Mouse (Mus musculus) kidney, adult 18-20 months (tissue): Measurements from ENCODE around the gene Ddx39b.

Experiments
- DNase-seq: peaks from one replicate; pipeline ENCODE4 v3.0.0; 2021

The Ddx39b gene

DNA sequence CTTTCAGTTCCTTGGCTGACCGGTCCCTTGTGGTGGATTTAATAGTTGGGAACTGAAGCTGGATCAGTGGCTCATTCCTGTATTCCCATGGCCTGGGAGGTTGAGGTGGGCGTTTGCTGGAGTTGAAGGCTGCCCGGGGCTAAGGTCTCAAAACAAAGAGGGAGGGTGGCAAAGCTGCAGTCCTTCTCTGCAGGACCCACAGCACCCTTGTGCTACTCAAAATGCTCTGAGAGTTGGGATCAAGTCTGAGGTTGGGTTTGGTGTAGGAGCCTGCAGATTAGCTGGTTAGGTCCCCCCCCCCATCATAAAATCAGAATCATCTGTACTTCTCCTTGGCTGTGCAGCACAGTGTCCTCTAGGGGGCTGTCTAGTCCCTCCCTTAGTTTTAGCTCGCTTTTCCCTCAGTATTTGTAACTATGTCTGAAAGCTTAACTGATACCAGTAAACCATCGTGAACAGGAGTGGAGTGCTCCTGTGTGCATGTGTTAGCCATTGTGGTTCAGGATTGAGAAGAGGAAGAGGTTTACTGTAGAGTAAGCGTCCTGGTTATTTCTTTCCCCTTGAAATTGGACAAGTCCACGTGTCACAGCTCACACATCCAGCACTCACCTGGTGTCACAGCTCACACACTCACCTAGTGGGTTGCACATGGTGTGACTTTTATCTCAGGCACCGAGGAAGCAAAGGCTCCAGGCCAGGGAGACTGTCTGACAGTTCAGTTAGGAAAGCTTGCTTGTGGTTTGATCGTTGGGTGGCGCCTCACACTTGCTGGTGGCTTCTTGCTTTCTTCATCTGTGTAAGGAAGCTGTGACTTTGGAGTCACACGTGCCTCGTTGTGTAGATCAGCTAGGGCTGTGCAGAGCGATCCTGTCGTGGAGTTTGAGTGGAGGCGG is 4.4 kb downstream of the Ddx39b start:
- no peak for DNase-seq

DNA sequence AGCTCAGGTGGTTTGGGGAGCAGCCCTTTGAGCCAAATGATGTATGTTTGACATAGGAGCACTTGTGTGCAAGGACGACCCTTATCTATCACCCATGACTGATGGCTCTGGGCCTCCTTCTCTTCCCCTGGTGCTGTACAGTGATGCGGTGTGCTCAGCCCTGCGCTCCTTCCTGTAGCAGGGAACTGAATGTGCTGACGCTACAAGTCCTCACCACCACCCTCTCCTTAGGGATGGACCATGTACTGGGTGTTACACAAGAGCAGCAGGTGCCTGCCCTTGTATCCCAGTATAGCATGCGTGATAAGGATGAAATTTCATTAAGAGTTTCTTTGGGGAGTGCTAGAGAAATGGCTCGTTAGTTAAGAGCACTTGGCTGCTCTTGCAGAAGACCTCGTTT is 5.6 kb downstream of the Ddx39b start:
- no peak for DNase-seq

DNA sequence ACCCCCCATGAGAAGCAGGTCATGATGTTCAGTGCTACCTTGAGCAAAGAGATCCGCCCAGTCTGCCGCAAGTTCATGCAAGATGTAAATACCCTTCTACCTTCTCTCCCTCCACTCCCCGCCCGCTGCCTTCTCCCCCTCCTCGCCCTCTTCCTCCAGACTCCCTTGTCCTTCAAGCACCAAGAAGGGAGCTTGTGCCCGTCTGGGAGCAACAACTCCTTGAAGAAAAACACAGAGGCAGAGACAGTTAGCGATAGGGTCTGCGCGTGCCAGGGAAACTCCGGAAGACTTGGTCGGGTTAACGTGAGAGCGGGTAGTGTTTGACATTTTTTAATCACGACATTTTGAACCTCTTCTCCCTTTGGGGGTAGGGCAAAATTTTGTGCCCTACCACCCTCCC is 7.4 kb downstream of the Ddx39b start:
- no peak for DNase-seq

DNA sequence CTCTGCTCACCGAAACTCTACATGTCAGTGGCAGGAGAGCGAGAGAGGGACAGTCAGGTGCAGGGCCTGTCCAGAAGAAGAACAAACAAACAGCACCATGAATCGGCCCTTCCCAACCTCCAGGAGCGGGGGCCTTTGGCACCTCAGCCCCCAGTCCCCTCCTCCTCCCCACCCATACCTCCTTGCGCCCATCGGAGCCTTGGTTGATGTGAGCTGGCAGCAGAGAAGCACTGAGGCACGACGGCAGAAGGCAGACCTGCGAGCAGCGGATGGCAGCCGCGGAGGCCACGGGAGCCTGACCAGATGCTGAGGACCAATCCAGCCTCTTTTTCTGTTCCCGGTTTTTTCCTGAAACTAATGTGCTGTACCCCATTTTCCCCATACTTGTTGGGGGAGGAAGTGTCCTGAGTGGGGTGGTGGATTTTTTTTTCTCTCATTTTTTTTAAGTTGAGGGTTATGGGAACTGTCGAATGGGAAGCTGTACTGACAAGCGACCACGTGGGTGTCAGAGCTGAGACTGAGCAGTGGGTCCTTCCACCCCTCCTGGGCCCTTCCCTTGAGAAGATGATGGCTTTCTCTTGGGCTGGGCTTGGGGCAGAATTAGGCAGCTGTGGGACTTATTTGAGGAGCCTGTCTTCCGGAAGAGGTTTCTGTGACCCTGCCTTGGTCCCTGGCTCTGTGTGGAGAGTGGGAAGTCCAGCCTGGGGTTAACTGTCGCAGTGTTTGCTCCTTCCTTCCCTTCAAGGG is 8.1 kb downstream of the Ddx39b start:
- DNase-seq: no peak

DNA sequence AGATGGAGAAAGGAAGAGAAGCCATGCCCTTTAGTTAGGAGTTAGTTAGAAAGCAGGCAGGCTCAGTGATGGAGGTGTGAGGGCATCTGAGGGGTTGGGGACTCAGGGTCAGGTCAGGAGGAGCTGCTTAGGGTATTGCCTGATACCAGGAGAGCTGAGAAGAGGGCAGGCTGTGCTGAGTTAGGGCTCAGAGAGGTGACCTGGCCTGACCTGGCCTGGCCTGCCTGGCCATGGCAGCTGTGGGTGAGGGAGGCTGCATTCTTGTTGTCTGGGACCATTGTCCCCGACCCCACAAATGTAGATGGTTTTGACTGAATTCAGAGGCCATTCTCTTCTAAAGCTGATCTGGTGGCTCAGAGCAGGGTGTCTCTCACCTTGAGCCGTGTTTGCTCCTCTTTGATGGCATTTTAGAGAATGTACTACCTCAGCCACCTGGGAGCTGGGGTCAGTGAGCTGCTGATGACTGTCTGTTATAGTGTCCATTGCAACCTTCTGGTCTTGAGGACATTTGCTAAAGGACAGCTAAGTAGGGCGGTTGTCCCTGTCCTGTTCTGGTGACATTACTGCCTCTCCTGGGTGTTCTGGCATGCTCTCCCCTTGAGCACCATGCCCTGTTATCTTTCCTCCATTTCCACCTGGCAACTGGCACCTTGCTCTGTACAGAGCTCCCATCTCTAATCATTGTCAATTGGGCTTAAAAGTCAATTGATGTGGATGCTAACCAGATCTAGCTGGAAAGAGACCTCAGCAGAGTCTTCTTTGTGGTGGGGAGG is 9.0 kb downstream of the Ddx39b start:
- DNase-seq: no peak

DNA sequence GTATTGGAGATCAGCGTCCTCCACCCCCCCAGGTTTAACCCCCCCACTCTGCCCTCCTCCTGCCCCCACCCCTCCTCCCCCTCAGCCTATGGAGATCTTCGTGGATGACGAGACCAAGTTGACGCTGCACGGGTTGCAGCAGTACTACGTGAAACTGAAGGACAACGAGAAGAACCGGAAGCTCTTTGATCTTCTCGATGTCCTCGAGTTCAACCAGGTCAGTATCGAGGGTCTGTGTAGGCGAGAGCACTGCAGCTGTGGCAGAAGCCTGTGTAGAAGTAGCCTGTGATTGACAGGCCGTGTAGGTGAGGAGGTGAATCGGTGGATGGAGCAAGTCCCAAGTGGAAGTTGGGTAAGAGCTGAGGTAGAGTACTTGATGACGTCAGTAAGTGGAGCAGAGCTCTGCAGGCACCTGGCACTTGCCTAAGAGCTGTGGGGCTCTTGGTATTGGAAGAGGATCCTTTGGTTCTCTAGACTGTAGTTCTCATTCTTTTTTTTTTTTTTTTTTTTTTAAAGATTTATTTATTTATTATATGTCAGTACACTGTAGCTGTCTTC is 9.7 kb downstream of the Ddx39b start:
- no peak for DNase-seq

DNA sequence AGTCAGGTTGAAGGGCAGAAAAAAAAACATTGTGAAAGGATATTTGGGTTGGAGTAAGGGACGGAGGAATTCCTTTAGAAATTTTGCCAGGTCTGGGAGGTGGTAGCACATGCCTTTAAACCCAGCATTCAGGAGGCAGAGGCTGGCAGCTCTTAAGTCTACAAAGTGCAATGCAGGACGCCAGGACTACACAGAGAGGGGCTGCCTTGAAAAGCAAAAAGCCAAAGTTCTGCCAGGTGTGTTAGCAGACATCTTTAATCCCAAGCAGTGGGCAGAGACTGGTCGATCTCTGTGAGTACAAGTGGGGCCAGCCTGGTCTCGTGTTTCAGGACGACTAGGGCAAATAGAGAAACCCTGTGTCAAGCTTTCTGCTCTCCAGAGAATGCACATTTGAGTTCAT is 10.4 kb downstream of the Ddx39b start:
- no peak for DNase-seq

DNA sequence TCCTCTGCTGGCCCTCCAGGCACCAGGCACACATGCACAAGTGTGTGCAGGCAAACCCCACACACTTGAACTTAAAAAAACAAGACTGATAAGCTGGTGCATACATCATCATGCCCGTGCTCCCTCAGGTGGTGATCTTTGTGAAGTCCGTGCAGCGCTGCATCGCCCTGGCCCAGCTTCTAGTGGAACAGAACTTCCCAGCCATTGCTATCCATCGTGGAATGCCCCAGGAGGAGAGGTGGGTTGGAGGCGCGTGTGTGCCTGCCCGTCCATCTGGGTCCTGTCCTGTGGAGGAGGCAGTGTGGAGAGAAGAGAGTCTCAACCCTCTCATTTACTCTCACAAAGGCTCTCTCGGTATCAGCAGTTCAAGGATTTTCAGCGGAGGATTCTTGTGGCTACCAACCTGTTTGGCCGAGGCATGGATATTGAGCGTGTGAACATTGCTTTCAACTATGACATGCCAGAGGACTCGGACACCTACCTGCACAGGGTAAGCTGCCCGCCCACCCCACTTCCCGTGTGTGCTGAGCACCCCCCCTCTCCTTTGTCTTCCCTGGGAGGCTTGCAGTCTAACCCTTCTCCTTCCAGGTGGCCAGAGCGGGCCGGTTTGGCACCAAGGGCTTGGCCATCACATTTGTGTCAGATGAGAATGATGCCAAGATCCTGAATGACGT is 11.2 kb downstream of the Ddx39b start:
- no peak for DNase-seq

DNA sequence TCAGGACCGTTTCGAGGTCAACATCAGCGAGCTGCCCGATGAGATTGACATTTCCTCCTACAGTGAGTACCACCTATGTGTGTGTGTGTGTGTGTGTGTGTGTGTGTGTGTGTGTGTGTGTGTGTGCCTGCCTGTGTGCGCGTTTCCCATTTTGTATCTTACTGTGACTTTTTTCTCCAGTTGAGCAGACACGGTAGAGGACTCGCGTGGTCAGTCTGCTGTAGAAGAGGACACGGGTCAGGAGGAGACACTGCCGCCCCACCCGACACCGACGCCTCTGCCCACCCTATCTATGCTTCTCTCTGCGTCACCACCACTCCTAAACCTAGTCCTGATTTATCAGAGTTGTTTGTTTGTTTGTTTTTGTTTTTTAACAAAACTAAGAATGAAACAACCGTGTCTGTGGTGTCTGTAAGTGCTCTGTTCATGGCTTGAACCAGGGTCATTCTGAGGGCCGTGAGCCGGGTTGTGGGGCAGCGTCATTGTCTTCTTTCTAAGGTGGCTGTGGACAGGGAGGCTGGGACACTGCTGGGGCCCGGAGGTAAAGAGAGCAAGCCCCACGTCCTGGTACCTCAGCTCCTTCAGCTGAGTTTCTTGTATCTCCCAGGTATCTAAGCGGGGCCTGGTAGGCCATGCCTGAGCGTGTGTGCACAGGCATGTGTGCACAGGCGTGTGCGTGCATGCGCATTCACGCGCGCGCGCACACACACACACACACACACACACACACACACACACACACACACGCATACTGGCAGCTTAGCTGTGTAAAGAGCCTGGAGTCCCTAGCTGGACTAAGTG is 11.9 kb downstream of the Ddx39b start:
- DNase-seq: no peak

DNA sequence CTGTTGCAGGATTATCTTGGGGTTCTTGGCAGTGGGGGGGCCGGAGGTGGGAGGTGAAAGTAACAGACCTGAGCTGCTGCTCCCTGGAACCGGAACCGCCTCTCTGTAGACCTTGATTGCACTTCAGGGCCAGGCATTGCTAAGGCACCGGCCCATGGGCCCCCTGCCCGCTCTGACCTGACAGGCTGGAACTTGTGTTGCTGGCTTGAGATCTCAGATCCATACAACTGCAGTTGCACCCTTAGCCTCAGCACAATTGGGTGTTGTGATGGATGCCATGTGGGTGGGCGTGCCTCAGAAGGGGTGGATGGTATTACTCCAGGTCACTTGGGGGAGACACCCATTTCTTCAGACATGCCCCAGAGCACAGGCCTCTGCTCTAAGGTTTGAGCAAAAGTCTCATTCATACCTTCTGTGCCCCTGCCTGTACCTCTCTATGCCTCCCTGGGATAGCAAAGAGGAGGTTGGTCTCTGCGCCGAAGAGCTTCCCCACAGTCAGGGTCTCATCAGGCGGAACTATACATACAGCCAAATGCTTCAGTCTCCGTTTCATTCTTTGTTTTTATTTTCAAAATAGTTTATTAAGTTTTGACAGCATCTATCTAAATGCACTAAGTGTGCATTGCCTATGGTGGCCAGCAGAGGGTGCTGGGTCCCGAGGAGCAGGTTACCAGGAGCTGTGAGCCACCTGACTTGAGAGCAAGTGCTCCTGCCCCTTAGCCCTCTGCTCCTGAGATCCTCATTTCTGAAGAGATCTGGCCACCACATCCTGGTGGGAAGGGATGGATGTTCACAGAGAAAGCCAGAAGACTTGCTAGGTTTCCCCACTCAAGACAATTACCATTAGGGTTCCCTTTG is 12.9 kb downstream of the Ddx39b start:
- DNase-seq: peak; percentile 79

DNA sequence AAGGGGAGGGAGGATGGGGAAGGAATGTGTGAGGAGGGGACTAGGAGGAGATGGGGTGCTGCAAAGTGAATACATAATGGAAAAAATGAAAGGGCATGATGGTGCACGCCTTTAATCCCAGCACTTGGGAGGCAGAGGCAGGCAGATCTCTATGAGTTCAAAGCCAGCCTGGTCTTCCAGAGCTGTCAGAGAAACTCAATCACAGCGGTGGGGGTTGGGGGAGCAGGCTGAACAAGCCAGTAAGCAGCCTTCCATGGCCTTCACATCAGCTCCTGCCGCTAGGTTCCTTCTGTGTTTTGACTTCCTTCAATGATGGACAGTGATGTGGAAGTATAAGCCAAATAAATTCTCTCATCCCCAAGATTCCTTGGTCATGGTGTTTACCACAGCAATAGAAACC is 13.8 kb downstream of the Ddx39b start:
- no peak for DNase-seq

DNA sequence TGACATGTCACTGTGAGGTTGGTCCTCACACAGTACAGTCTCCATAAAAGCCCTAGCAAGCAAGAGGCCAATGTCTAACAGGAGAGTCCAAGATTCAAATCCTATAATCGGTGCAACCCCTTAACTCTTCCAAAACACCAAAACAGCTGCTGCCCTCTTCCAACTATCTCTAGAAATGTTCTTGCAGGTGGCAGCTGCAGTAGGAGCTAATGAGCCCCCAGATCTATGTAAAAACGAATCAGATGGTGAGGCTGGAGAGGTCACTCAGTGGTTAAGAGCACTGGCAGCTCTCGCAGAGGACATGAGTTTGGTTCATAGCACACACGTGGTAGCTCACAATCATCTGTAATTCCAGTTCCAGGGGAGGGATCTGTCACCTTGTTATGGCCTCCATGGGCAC is 14.2 kb downstream of the Ddx39b start:
- no peak for DNase-seq

DNA sequence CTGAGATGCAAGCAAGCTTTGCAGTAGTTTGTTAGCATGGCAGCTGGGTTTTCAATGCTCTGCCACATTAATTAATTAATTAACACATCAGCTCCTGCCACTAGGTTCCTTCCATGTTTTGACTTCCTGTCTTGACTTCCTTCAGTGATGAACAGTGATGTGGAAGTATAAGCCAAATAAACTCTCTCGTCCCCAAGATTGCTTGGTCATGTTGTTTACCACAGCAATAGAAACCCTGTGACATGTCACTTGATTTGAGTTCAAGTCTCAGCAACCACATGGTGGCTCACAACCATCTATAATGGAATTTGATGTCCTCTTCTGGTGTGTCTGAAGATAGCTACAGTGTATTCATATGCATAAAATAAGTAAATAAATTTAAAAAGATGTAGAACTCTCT is 15.8 kb downstream of the Ddx39b start:
- DNase-seq: no peak

DNA sequence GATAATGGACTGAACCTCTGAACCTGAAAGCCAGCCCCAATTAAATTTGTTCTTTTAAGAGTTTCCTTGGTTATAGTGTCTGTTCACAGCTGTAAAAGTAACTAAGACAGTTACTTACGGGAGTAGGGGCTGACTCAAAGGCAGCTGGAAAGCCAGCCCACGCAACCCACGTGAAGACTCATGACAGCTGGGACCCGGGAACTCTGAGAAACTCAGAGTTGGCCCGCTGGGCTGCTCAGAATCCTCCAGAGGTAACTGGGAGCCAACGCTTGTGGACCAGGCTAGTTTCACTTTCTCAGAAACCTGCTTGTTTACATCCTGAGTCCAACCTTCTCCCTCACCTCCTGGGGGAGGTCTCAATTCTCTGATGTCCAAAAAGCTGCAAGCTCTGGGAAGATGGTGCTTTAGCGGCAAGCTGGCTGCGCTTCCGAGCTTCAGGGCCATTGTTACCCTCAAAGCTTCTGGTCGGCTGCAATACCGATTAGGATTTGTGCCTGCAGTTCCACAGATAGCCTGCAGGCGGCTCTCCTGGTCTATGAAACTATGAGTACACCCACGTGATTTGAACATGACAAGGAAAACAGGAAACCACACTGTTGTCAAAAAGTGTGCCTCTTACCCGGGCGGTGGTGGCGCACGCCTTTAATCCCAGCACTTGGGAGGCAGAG is 16.4 kb downstream of the Ddx39b start:
- peak; percentile 99 for DNase-seq

DNA sequence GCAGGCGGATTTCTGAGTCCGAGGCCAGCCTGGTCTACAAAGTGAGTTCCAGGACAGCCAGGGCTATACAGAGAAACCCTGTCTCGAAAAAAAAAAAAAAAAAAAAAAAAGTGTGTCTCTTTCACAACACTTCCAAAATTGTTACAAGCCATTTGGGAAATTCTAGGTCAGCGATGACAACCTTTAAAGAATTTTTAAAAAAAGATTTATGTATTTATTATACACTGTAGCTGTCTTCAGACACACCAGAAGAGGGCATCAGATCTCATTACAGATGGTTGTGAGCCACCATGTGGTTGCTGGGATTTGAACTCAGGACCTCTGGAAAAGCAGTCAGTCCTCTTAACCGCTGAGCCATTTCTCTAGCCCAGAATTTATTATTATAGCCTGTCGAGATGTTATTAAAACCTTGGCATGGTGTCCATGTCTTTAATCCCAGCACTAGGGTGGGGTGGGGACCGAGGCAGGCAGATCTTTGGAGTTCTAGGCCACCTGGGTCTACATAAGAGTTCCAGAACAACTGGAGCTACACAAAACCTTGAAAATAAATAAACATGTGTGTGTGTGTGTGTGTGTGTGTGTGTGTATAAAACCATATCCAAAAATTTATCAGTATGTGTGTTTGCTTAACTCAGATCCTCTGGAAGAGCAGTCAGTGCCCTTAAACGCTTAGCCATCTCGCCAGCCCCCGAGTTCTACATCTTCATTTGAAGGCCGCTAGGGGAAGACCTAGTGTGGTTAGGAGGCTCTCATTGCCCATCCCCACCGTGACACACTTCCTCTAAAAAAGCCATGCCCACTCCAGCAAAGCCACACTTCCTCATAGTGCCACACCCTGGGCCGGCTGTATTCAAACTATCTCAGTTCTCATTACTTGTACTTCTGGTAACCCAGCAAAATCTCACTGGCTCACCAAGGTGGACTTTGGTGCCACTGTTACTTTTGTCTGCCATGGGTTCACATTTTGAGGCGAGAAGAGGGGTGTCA is 17.2 kb downstream of the Ddx39b start:
- peak; percentile 53 for DNase-seq

DNA sequence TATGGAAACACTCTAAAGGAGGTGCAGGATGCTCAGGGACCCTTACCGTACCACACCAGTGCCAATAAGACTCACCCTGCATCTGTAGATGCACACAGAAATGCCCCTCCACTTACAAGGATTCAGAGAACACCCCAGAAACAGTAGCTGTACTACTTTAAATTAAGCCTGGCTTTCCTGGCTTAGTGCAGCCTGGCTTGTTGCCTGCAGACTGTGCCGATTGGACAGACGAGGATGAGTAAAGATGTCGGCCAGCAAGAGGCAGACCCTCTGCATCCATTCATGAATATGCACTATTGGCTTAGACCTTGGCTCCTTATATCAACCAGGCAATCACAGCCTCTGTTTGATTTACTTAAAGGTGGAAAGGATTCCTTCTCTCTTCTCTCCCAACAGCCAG is 18.1 kb downstream of the Ddx39b start:
- DNase-seq: no peak

DNA sequence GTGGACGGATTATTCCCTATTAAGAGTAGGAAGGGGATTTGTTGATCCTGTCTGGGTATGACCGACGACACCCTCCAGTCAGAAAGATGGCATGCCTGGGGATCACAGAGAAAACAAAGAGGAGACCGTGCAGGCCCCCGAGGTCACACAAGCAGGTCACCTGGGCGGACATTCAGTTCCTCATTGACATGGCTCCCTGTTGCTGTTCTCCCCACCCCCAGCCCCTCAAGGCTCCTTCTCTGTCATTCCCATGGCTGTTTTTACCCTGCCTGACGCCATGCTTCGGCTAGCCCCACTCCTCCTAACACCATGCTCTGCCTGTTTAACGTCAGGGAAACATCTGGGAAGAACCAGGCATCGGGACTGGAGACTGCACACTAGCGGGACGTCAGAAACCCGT is 20.1 kb downstream of the Ddx39b start:
- DNase-seq: no peak

DNA sequence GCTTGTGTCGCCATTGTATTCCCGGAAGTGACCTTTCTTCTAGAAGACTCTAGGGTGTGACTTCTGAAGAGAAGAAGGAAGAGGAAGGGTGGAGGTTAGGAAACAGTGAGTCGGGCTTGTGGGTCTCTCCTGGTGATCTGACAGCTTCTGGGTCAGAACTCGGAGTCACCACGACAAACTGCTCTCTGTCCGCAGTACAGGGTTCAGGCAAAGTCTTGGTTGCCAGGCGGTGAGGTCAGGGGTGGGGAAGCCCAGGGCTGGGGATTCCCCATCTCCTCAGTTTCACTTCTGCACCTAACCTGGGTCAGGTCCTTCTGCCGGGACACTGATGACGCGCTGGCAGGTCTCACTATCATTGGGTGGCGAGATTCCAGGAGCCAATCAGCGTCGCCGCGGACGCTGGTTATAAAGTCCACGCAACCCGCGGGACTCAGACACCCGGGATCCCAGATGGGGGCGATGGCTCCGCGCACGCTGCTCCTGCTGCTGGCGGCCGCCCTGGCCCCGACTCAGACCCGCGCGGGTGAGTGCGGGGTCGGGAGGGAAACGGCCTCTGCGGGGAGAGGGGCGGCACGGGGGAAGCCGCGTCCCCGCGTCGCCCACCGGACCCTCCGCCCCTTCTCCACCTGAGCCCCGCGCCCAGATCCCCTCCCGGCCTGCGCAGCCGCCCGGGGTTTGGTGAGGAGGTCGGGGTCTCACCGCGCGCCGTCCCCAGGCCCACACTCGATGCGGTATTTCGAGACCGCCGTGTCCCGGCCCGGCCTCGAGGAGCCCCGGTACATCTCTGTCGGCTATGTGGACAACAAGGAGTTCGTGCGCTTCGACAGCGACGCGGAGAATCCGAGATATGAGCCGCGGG is 21.3 kb downstream of the Ddx39b start, which contains the start of gene H2-D1:
Gene H2-D1, plus strand, starts transcription at position 67 of the 859 bp plus-strand sequence.
- peak; percentile 99 for DNase-seq
